Mouse (Mus musculus) lung, adult 2 months (tissue): ENCODE results near the gene Nxph1.

Experiments
- CTCF ChIP-seq: fragments of 200-500 bp; IDR thresholded peaks from 2 replicates; pipeline ENCODE4 v1.5.1; 2011; ENCODE audit warnings: mild to moderate bottlenecking, low read length, control low read depth; ENCODE audit not compliant: insufficient read depth
- POLR2A ChIP-seq: fragments of 200-500 bp; IDR thresholded peaks from 2 replicates; pipeline ENCODE4 v1.6.1; 2011; ENCODE audit warnings: low read depth, mild to moderate bottlenecking, control low read depth, low read length, borderline replicate concordance; ENCODE audit errors: extremely low read depth

DNA sequence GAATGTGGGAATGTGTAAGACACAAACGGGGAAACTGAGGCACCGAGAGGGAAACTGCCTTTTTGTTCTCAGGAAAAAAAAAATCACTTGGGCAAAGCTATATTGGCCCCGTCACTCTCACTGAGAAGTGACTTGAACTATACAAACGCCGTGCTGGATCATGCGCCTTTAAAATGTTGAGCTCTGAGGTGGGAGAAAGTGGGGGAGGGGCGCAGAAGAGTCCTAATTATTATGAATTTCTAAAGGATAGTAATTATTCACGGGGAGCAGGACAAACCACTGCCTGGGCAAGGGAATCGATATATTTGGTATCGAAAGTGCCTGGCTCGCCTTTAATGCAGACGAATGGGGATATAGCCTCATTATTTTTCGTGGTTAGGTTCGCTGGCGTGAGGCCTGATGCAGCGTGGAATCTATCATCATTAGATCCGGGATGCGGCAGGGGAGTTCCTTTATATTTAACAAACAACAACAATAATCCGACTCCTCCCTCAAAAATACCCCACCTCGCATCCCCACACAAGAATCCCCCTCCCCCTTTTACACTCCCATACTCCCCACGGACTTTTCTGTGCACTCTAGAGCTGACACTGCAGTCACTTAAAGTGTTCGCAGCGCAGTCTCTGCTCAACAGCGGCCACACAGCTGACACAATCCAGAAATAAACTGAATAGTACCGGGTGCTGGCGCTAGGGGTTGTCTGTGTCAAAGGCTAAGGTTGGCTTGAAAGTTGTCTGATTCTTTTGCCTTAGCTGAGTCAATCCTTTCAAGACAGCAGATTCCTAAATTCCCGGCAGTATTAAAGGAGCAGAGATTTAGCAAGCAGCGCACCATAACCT, 10.1 kb downstream of the Nxph1 start:
- TF ChIP-seq CTCF (no peak), POLR2A (no peak)
